Mouse (Mus musculus) retina, postnatal 1 day (tissue): ENCODE results near the gene Arhgap28.
A peak's percentile ranks its signal among the peaks of the same experiment; 100 is the strongest.
"Not testable (repeated sequence)": the region's sequence is repeated elsewhere in the genome, so short reads cannot be mapped to it uniquely, and the experiment has no call there.

Experiments used
- DNase-seq: peaks from one replicate; pipeline ENCODE4 v3.0.0-alpha.2; 2012

The Arhgap28 gene

DNA sequence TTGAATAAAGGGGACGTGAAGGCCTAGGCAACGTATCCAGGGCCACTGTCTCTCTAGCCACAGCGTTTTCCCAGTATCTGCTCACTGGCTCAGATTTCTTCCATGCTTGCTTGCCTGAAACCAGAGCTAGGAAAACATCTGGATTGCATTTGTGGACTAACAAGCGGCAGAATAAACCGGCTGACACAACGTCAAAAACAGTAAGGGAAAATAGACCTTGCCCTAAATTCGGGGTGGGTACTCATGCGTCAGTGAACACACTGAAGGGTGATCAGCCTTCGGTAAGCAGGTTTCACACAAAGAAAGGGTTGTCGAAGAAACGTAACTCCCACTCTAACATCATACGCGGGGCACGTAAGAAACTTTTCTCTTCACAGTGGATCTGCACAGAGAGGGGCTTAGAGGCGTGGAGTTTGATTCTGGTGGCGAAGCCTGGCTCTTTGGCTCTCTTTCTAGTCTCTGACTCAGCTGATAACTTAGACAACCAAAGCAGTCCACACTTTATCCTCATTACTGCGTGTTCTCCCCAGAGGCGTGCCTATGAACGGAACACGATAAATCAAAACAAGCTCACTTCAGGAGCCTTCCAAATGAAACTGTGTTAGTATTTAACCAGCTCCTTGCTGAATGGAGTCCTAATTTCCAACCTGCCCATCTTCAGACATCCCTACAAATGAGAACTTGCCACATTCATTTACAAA, 137.2 kb downstream of the Arhgap28 start:
- DNase-seq: no peak

DNA sequence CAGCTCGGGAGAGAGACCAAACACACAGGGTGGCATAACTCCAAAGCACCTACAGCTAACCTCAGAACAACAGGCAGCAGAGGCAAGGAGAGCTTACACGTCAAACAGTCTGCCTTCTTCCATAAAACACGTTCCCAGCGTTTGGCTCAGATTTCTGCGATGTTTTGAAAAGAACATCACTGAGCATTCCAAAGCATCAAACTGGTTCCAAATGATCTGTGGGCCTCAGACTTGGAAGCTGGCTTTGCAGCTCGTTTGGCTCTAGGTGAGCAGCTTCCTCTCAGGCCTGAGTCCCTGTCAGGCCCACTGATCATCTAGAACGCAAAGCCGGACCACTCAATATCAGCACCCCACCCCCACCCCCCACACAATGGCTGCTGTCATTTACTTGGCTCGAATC, 137.9 kb downstream of the Arhgap28 start:
- DNase-seq: no peak

DNA sequence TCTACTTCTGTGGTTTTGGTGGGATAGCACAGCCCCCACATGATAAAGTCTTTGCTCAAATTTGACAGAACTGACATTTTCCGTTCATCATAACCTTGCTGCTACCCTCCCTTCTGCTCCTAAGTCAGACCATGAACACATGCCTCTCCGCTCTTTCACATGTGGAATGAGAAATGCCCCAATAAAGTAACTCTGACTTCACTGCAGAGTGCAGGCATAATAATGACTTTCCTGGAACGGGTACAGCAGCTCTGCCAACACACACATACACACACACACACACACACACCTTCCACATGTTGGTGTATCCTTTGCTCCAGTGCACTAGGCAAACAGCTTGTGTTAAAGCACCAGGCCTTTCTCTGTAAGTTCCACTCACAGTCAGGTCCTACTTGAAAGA, 139.0 kb downstream of the Arhgap28 start:
- no peak for DNase-seq

DNA sequence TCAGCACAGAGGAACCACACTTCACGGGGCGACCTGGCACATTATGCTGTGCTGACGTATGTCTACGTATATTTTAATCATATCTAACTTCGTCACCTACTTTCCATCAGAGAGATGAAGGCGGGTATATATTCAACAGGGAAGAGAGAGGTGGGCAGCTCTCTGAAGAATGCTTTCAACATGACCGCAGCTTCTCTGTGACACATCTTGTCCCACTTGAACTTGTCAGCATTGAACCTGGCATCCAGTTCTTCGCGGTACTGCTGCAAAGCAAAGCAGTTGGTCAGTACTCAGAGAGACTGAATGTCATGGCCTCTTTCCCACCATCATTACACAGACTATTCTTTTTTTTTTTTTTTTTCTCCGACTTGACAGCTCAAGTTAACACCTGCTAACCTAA, 139.6 kb downstream of the Arhgap28 start:
- no peak for DNase-seq

DNA sequence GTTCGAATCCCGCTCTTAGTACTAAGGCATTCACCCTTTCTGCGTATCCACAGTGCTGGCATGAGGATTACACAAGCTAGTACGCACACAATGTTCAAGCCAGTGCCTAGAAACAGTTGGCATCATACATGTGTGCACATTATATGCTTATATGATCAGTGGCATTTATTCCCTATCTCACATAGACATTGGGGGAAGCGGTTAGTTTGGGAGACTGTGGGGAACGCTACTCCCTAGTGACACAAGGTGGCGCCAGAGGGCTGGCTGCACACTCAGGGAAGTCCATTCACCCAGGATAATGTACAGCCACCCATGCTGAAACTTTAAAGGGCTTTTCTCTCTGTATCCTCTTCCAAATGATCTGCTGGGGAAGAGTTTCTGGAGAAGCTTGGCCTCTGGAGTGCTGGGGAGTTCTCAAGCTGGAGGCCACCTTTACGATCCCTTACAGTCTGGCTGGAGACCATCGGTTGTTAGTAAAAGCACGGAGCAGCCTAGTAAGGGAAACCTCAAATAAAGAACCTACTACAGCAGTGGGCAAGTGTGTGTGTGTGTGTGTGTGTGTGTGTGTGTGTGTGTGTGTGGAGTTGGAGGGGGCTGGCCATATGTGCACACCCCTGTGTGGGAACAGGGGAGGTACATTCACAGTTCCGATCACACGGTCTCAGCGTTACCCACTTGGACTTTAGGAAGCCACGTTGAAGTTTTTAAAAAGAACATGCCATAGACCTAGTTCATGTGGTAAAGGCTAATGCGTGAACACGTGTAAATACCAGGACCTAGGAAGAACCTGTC, 142.0 kb downstream of the Arhgap28 start:
- DNase-seq: peak; percentile 80

DNA sequence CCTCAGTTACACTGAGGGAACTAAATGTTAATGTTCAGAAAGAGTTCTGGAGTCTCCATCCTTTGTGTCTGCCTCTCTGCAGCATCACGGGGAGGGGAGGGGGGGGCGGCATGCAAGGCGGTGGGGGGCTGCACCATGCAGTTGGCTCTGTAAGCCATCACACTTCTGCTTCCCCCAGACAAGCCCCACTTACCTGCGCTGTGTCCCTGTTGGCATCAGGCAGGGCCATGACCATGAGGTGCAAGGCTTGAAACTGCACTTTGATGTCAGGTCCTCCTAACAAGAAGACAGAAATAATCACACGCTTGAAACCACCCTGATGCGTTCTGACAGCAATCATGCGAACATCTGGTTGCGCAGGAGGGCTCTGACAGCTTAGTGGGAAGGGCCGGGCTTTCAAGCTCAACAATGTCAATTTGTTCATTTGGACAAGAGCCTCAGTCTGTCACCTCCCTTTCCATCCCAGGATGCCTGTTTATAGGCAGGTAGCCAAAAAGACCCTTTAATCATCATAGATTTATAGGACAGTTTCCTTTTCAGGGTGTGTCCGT, 142.8 kb downstream of the Arhgap28 start:
- peak; percentile 57 for DNase-seq

DNA sequence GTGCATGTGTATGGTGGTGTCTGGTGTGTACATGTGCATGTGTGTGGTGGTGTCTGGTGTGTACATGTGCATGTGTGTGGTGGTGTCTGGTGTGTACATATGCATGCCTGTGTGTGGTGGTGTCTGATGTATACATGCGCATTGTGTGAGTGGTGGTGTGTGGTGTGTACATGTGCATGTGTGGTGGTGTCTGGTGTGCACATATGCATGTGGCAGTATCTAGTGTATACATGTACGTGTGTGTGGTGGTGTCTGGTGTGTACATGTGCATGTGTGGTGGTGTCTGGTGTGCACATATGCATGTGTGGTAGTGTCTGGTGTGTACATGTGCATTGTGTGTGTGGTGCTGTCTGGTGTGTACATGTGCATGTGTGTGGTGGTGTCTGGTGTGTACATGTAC, 162.4 kb downstream of the Arhgap28 start:
- DNase-seq: not testable (repeated sequence)

DNA sequence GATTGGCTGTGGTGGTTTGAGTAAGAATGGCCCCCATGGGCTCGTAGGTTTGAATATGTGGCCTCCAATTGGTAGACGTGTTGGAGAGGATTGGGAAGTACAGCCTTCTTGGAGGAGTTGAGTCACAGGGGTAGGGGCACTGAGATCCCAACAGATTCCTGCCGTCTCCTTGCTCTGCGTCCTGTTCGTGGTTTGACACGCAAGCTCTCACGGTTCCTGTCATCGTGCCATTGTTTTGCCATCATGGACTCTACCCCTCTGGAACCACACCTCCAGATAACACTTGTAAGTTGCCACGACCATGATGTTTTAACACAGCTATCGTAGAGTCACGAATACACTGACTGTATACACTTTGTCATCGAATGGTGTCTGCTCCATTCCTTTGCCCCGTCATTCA, 165.0 kb downstream of the Arhgap28 start:
- no peak for DNase-seq

DNA sequence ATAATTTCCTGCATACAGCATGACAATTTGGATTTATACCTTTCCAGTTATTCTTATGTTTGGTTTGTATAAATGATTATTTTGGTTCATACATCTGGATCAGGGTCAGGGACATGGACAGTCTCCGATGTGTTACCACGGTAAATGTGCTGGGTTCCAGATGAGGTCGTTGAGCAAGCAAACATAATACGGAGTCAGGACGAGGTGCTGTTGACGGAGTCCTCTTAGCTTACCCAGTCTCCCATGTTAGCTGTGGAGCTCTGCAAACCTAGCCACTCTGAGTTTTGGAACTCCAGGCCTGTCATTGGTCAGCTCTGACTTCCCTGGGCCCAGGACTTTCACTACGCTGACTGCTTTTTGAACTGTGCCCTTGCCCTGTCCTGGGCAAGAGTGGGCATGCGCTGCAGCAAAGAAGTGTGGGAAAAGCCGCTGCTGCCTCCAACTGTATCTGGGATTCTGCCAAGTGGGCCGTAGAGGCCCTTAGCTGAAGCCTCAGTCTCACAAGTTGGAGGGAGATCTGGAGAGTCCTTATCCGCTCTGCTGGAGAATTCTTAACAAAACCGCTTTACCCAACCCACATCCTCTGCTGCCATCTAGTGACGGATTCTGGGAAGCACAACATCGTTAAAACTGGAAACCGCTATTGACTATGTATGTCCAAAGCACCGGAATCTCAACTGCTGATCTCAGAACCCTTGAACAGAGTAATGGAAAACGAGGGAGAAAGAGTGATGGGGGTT, 166.4 kb downstream of the Arhgap28 start:
- peak; percentile 91 for DNase-seq

DNA sequence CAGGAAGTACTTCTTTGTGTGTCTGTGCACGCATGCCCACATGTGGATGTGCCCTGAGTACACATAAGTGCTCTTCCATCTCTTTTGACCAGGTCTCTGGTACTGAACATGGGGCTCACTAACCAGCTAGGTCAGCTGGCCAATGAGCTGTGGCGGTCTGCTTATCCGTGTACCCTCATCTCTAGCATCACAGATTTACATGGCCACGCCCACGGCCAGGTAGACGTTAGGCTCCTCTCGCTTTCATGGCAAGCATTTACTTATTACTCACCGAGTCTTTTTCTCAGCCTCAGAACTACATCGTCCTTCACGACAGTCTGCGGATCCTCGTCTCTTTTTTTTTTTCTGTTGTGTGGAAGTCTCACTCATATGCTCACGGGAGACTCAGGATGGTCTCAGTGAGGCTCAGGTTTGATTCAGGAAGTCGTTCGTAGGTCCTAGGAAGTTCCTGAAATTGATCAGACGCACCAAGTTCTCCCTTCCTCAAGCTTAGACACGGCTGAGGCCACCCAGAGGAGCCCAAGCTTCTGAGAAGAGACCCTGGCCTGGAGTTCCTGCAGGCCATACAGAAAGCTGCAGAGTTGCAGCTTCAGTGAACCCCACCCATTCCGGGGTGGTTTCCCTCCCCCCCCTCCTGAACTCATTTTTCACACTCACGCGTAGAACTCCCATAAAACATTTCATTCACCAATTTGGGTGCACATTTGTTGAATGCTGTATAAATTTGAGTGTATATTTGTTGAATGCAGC, 167.6 kb downstream of the Arhgap28 start:
- DNase-seq: no peak

DNA sequence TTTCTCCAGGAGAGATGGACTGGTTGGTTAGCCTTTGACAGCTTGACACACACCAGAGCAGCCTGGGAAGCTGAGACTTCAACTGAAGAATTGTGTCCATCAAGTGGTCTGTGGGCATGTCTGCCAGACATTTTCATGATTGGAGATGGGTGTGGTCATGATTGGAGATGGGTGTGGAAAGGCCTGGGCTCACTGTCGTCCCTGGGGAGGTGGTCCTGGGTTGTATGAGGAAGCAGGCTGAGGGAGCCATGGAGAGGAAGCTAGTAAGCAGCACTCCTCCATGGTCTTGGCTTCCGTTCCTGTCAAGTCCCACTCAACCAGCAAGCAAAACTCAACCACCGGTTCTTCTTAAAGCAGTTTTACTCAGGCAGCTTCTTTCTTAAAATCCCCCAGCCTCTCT, 176.5 kb downstream of the Arhgap28 start:
- DNase-seq: no peak

DNA sequence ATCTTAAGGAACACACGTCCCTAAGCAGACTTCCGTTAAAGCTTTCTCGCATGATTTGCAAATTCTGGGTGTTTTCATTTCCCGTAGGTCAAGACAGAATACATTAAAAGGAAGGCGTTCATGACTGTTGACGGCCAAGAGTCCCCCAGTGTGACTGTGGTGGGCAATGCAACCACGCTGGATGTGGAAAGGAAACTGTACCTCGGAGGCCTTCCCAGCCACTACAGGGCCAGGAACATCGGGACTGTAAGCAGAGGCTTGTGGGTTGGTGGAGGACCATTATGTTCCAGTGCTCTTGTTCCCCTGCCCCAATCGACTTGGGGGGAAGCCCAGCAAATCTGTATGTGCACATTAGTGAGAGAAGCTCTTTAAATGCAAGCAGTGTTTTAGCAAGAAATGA, 187.0 kb downstream of the Arhgap28 start:
- no peak for DNase-seq

DNA sequence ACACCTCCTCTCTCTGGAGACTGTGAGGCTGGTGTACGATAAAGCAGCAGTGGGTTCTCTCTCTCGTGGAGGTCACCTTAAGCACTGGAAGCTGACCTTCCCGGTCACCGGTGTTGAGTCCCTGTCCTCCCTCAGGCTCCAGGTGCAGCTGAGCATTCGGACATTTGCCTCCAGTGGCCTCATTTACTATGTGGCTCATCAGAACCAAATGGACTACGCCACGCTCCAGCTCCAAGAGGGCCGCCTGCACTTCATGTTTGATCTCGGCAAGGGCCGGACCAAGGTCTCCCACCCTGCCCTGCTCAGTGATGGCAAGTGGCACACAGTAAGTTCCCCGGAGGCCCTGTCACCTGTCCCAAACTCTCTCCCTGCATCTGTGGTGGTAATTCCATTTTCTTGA, 188.2 kb downstream of the Arhgap28 start:
- no peak for DNase-seq

DNA sequence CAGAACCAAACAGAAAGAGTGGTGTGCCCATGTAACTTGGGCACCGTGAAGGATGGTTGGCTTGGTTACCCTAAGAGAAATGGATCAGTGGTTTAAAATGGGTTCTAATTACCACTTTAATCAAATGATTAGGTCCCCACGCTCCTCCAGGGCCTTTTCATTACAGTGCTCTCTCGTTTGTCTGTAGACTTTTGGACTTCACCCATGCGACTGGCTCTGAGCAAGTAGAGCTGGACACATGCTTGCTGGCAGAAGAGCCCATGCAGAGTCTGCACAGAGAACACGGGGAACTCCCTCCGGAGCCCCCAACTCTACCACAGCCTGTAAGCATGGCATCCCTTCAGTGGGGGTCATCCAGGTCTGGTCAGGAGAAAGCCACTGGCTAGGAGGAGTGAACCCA, 190.3 kb downstream of the Arhgap28 start:
- DNase-seq: no peak

DNA sequence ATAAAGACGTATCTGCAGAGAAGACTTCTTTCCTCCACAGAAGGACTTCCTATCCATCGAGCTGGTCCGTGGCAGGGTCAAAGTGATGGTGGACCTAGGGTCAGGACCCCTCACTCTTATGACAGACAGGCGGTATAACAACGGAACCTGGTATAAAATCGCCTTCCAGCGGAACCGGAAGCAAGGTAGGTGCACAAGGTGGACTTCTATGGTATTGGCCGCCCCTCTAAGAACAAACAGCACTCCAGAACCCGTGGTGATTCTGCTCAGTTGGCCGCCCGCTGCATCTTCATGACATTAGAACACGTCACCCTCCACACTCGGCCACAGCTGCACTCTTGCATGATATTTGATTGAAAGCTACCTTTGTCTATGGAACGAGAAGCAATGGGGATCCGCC, 194.7 kb downstream of the Arhgap28 start:
- no peak for DNase-seq
